Mouse (Mus musculus) ES-E14 (cell line): ENCODE results near the gene Slco1a5. TPM values are rescaled to one million over a fixed set of nuclear protein-coding genes. Genes with fewer than 3 reads are reported as not detected.
"Not testable (repeated sequence)": the region's sequence is repeated elsewhere in the genome, so short reads cannot be mapped to it uniquely, and the experiment has no call there.

Source experiments
- DNase-seq: peaks from one replicate; pipeline ENCODE4 v3.0.0-alpha.2; 2013; ENCODE audit warnings: low read depth, low spot score
- H3K27ac ChIP-seq: 2 replicates; pipeline ENCODE4 v1.5.1; 2012; ENCODE audit warnings: low read depth, mild to moderate bottlenecking, low read length, moderate library complexity, mixed read lengths; ENCODE audit not compliant: poor library complexity, insufficient read depth, severe bottlenecking
- H3K36me3 ChIP-seq: 2 replicates; pipeline ENCODE4 v1.6.1; 2012; ENCODE audit warnings: mild to moderate bottlenecking, low read length, moderate library complexity, mixed read lengths; ENCODE audit not compliant: control insufficient read depth, poor library complexity, insufficient read depth, severe bottlenecking
- H3K4me1 ChIP-seq, 2 experiments: fragments of 150-350 bp in 1 of 2; sonication (generic) in 1 of 2; 2 replicates each; pipeline ENCODE4 v1.6.1; 2012; ENCODE audit warnings: low read length in 2 of 2, mild to moderate bottlenecking in 1 of 2, mixed read lengths in 1 of 2; ENCODE audit not compliant: control insufficient read depth in 2 of 2, insufficient read depth in 2 of 2, poor library complexity in 1 of 2
- H3K4me3 ChIP-seq, 2 experiments: fragments of 150-350 bp in 1 of 2; sonication (generic) in 1 of 2; 2 replicates each; pipeline ENCODE4 v1.5.1; 2012; ENCODE audit warnings: low read length in 2 of 2, low read depth in 1 of 2, mild to moderate bottlenecking in 1 of 2, mixed read lengths in 1 of 2; ENCODE audit not compliant: insufficient read depth in 1 of 2, poor library complexity in 1 of 2, severe bottlenecking in 1 of 2
- H3K9ac ChIP-seq: 2 replicates; pipeline ENCODE4 v1.6.1; 2012; ENCODE audit warnings: low read depth, mild to moderate bottlenecking, low read length, mixed read lengths; ENCODE audit not compliant: poor library complexity, insufficient read depth, severe bottlenecking
- H3K9me3 ChIP-seq: fragments of 150-350 bp; sonication (generic); 2 replicates; pipeline ENCODE4 v1.6.1; 2012; ENCODE audit warnings: low read depth, mild to moderate bottlenecking, low read length; ENCODE audit not compliant: control insufficient read depth, insufficient read depth
- CHD2 ChIP-seq: IDR thresholded peaks from 2 replicates; pipeline ENCODE4 v1.6.1; 2014; ENCODE audit warnings: mild to moderate bottlenecking, low read depth, low read length, inconsistent platforms
- HCFC1 ChIP-seq: IDR thresholded peaks from 2 replicates; pipeline ENCODE4 v1.6.1; 2012; ENCODE audit warnings: low read length, inconsistent platforms, borderline replicate concordance; ENCODE audit not compliant: insufficient read depth
- MAFK ChIP-seq: IDR thresholded peaks from 2 replicates; pipeline ENCODE4 v1.6.1; 2014; ENCODE audit warnings: mild to moderate bottlenecking, low read depth, low read length, inconsistent platforms; ENCODE audit not compliant: insufficient read depth
- ZC3H11A ChIP-seq: IDR thresholded peaks from 2 replicates; pipeline ENCODE4 v1.6.1; 2012; ENCODE audit warnings: low read depth, mild to moderate bottlenecking, inconsistent platforms, low read length, borderline replicate concordance
- ZNF384 ChIP-seq: IDR thresholded peaks from 2 replicates; pipeline ENCODE4 v1.6.1; 2012; ENCODE audit warnings: low read depth, low read length, inconsistent platforms
- in situ Hi-C, 2 experiments: fragments of 600-800 bp; cut with MboI; formaldehyde crosslinking; loops; one replicate each; pipeline ENCODE4 v1.15.1; 2025; ENCODE audit warnings: low sequenced_read_pairs in 2 of 2, inconsistent platforms in 1 of 2; ENCODE audit not compliant: unreplicated experiment in 2 of 2
- total RNA-seq: library from RNA; depleted of rRNA; stranded (reverse); fragments of 300-350 nt; gene quantifications from 2 replicates; pipeline ENCODE4 v1.2.3, GENCODE M21; 2012

Slco1a5 gene
- total RNA-seq, 1 experiment, result 0.49 TPM

GRCm38 (mm10) chr6:142250738-142251307, 72.0 kb downstream of the Slco1a5 start:
- H3K4me3 ChIP-seq, H3K36me3 ChIP-seq, H3K9ac ChIP-seq, in situ Hi-C loops, H3K4me1 ChIP-seq, H3K27ac ChIP-seq, DNase-seq, H3K9me3 ChIP-seq: not testable (repeated sequence)
- peak; percentile 99 for TF ChIP-seq MAFK

DNA sequence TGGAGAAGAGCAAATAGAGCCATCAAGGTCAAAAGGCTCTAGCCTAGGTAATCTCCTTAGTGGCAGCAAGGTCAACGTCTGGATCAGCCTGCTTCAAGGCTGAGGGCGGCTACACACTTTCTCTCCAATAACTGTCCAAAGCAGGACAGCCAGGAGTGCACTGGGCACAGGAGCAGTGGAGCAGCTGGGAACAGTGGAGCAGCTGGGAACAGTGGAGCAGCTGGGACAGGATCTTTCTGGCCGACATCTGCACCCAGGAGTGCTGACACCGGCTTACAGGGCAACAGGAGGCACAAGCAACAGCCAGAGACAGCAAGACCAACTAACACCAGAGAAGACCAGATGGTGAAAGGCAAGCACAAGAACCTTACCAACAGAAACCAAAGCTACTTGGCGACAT, 77.7 kb downstream of the Slco1a5 start:
- Histone ChIP-seq H3K36me3 (no peaks in the 10 kb centered on the region), H3K9me3 (no peaks in the 10 kb centered on the region), H3K4me1 (no peaks in the 10 kb centered on the region), H3K27ac (no peak overlapping the region), H3K4me3 (no peak overlapping the region), H3K9ac (no peak overlapping the region)
- in situ Hi-C loops, result no loop called here
- TF ChIP-seq HCFC1 (no peak), ZC3H11A (no peak), ZNF384 (no peak), CHD2 (no peak), MAFK (no peak)
- DNase-seq, result no peak

- H3K4me1 ChIP-seq, result no peaks in the 10 kb centered on the region
- DNase-seq, result no peak
- no peak overlapping the region for H3K4me3 ChIP-seq
- no peak overlapping the region for H3K27ac ChIP-seq
- no peaks in the 10 kb centered on the region for H3K36me3 ChIP-seq
- no peak overlapping the region for H3K9ac ChIP-seq
- TF ChIP-seq ZC3H11A (no peak), CHD2 (no peak), HCFC1 (no peak), ZNF384 (no peak), MAFK (no peak)
- in situ Hi-C loops, result no loop called here
- no peaks in the 10 kb centered on the region for H3K9me3 ChIP-seq
Measured at GRCm38 (mm10) chr6:142239468-142239867, 83.3 kb downstream of the Slco1a5 start.

- no peak for DNase-seq
- TF ChIP-seq ZC3H11A (no peak), CHD2 (no peak), ZNF384 (no peak), HCFC1 (no peak), MAFK (no peak)
- H3K9me3 ChIP-seq, result no peaks in the 10 kb centered on the region
- in situ Hi-C loops, result no loop called here
- H3K4me3 ChIP-seq, result no peak overlapping the region
- H3K4me1 ChIP-seq, result no peaks in the 10 kb centered on the region
- H3K9ac ChIP-seq, result no peak overlapping the region
- no peaks in the 10 kb centered on the region for H3K36me3 ChIP-seq
- no peak overlapping the region for H3K27ac ChIP-seq
Measured at GRCm38 (mm10) chr6:142220138-142220537, 102.6 kb downstream of the Slco1a5 start.

GRCm38 (mm10) chr6:142211821-142212220, 111.0 kb downstream of the Slco1a5 start:
- H3K9ac ChIP-seq, result no peak overlapping the region
- H3K4me1 ChIP-seq, result no peaks in the 10 kb centered on the region
- no peak overlapping the region for H3K4me3 ChIP-seq
- in situ Hi-C loops, result no loop called here
- H3K9me3 ChIP-seq, result no peaks in the 10 kb centered on the region
- TF ChIP-seq CHD2 (no peak), ZC3H11A (no peak), MAFK (no peak), HCFC1 (no peak), ZNF384 (no peak)
- no peak for DNase-seq
- H3K27ac ChIP-seq, result no peak overlapping the region
- H3K36me3 ChIP-seq, result no peaks in the 10 kb centered on the region
